22 mouse cellular contexts compared by ENCODE assay signal in the genomic region with DNA sequence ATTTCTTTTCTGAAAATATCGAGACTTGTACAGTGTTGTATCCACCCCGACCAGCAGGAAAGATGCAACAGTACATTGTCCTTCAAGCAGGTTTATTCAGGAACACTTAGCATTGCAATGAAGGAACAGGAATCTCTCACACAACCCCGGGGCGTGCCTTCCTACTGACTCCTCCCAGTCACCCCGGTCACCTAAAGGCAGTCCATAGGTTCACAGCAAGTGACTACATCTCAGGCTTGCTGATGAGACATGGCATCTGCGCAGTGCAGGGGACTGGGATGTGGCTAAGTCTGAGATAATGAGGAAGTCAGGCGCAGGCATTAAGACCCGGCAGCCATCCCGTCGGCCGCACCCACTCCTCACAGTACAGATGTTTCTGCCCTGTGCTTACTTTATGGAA.
"Had no signal": no experiment of that assay in that cellular context is flagged by ENCODE, and none has a peak within 500 bp of the region (broad histone marks: within the 10 kb centered on the region; RNA-seq: fewer than 3 reads in every experiment).

No protein-coding gene starts in this region.

- H3K9me3 ChIP-seq: limb, embryonic 10.5 days; limb, embryonic 13.5 days; liver, embryonic 12.5 days; liver, embryonic 15.5 days; lung, embryonic 15.5 days; midbrain, embryonic 10.5 days; stomach, embryonic 15.5 days had no signal

- H3K27ac ChIP-seq: kidney, postnatal 0 days; layer of hippocampus, adult 2 months; limb, embryonic 10.5 days; limb, embryonic 13.5 days; liver, embryonic 12.5 days; liver, embryonic 15.5 days; lung, embryonic 15.5 days; midbrain, embryonic 10.5 days; stomach, embryonic 15.5 days had no signal

- H3K27me3 ChIP-seq: limb, embryonic 13.5 days; liver, embryonic 12.5 days; liver, embryonic 15.5 days; lung, embryonic 15.5 days; megakaryocyte, embryonic 14.5 days; stomach, embryonic 15.5 days had no signal

- H3K9ac ChIP-seq: limb, embryonic 13.5 days; liver, embryonic 12.5 days; liver, embryonic 15.5 days; lung, embryonic 15.5 days; stomach, embryonic 15.5 days had no signal

- DNase-seq: kidney, adult 2 months; kidney, postnatal 25 days; layer of hippocampus, adult 9-11 months; liver; lung, adult 18-20 months; lung, postnatal 10 days; lung, postnatal 36 days; midbrain, embryonic 14.5 days; right cerebral cortex, postnatal 25 days; spleen, adult 18-20 months; thymus, adult 18-20 months; thymus, postnatal 36 days had no signal

- H3K4me1 ChIP-seq: limb, embryonic 10.5 days; limb, embryonic 13.5 days; liver, embryonic 12.5 days; liver, embryonic 15.5 days; lung, embryonic 15.5 days; megakaryocyte, embryonic 14.5 days; midbrain, embryonic 10.5 days; stomach, embryonic 15.5 days had no signal

- ATAC-seq: liver, embryonic 12.5 days had no signal

- H3K4me2 ChIP-seq: limb, embryonic 13.5 days; liver, embryonic 12.5 days; liver, embryonic 15.5 days; lung, embryonic 15.5 days; stomach, embryonic 15.5 days had no signal

- H3K4me3 ChIP-seq: layer of hippocampus, adult 2 months; limb, embryonic 10.5 days; limb, embryonic 13.5 days; liver, embryonic 12.5 days; liver, embryonic 15.5 days; lung, embryonic 15.5 days; megakaryocyte, embryonic 14.5 days; midbrain, embryonic 10.5 days; stomach, embryonic 15.5 days had no signal

- H3K36me3 ChIP-seq: limb, embryonic 10.5 days; limb, embryonic 13.5 days; liver, embryonic 12.5 days; liver, embryonic 15.5 days; lung, embryonic 15.5 days; midbrain, embryonic 10.5 days; stomach, embryonic 15.5 days had no signal
